Mouse (Mus musculus) frontal cortex, postnatal 25 days (tissue): ENCODE results near the gene Zbtb22.
A peak's percentile ranks its signal among the peaks of the same experiment; 100 is the strongest.

Source experiments
- DNase-seq, 2 experiments: peaks; one replicate each; pipeline ENCODE4 v3.0.0; 2022; ENCODE audit warnings: low spot score in 2 of 2

Gene Zbtb22

GRCm38 (mm10) chr17:33920282-33921097 lies 4.8 kb downstream of the Zbtb22 start:
- peak; percentile 67 to 70 for DNase-seq

GRCm38 (mm10) chr17:33921361-33921760 lies 5.7 kb downstream of the Zbtb22 start:
- DNase-seq, result no peak

DNA sequence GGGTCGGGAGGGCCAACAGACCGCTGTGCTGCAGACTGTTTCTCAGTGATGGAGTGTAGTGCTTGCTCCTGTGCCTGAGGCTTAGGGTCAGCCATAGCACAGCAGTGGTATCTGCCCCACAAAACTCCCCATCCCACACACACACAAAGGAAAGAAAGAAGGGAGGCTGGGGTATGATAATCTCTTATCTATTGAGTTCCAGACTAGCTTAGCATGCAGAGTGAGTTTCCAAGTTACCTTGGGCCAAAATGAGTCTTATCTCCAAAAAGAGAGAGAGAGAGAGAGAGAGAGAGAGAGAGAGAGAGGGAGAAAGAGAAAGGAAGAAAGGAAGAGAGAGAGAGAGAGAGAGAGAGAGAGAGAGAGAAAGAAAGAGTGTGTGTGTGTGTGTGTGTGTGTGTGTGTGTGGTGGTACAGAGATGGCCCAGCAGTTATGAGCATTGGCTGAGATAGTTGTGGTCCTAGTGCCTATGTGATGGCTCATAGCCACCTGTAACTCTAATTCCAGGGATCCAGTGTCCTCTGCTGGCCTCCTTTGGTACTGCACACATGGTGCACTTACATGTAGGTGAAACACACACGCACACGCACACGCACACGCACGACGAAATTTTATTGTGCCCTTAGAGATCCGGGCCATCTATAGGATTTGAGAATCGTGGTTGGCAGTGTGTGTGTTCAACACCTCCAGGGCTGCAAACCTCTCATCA lies 9.0 kb downstream of the Zbtb22 start:
- no peak for DNase-seq

DNA sequence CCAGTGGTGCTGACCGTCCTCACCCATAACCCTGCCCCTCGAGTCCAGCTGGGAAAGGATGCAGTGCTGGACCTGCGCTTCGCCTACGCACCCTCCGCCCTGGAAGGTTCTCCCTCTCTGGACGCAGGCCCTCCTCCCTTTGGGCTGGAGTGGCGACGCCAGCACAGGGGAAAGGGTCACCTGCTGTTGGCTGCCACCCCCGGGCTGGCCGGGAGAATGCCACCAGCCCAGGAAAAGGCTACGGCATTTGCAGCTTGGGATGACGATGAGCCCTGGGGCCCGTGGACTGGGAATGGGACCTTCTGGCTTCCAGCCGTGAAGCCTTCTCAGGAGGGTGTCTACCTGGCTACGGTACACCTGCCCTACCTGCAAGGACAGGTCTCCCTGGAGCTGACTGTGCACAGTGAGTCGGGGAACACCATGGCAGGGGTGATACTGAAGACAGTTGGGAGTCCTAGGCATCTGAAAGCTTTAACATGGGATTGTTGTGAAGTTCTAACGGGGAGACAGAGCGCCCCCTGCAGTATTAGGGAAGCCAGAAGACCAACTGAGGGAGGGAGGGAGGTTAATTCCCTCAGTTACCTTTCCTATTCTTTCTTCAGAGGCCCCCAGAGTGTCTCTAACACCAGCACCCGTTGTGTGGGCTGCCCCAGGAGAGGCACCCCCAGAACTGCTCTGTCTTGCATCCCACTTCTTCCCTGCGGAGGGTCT lies 9.9 kb downstream of the Zbtb22 start:
- no peak for DNase-seq

- DNase-seq, result no peak
These were observed 10.7 kb downstream of the Zbtb22 start for GRCm38 (mm10) chr17:33926207-33926932.

GRCm38 (mm10) chr17:33928251-33928947 lies 12.7 kb downstream of the Zbtb22 start:
- DNase-seq, result no peak

- peak; percentile 86 to 88 for DNase-seq
These were observed 13.9 kb downstream of the Zbtb22 start, which contains the start of gene Rgl2 for GRCm38 (mm10) chr17:33929371-33930279. TSS of gene Rgl2 (plus strand) at chr17:33929543.

DNA sequence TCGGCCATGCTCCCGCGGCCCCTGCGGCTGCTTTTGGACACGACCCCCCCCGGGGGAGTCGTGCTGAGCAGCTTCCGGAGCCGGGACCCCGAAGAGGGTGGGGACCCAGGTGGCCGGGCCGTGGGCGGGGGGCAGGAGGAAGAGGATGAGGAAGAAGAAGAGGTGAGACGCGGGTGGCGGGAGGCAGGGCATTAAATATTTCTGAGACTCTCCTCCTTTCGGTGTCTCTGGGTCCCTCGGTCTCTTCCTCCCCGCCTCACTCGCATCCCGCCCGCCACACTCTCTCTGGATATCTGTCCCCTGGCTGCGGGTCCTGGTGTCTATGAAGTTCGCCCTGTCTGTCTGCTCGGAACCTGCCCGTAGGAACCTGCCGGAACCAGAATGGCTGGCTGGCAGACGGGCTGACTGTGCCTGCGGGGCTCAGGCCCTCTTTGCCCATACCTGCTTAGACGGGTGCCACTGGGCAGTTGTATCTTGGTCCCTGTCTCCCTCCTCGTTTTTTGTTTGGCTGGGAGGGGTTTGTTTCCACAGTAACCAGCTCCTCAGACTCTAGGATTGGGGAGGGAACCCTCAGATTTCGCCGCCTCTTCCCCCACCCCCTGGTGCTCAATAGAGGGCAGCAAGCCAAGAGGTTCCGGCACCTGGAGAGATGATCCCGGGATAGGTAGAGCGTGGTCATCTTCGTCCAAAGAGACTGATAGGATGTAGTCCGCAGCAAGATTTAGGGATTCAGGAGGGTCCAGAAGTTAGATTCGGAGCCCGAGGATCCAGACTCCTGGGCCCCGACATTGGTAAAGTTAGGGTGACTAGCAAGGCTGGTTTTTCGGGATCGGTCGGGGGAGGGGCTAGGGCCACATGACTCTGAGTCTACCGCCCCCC lies 14.8 kb downstream of the Zbtb22 start:
- DNase-seq, result peak; percentile 54 to 57

GRCm38 (mm10) chr17:33931159-33931866 lies 15.6 kb downstream of the Zbtb22 start:
- no peak for DNase-seq

DNA sequence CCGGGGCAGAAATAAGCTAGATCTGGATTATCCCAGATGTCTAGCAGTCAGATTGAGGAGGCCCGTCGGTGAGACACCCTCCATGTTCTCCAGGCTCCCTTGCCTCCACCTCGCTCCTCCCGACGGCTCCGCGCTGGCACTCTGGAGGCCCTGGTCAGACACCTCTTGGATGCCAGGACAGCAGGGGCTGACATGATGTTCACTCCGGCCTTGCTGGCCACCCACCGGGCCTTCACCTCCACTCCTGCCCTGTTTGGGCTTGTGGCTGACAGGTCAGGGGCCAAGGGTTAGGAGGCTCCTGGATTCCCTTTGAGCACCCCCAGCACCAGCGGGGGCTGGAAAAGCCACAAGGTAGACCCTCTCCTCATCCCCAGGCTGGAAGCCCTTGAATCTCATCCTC lies 16.2 kb downstream of the Zbtb22 start:
- DNase-seq, result peak in 1 of 2 experiments; percentile 3

GRCm38 (mm10) chr17:33932448-33932847 lies 16.7 kb downstream of the Zbtb22 start:
- DNase-seq, result peak in 1 of 2 experiments; percentile 4

DNA sequence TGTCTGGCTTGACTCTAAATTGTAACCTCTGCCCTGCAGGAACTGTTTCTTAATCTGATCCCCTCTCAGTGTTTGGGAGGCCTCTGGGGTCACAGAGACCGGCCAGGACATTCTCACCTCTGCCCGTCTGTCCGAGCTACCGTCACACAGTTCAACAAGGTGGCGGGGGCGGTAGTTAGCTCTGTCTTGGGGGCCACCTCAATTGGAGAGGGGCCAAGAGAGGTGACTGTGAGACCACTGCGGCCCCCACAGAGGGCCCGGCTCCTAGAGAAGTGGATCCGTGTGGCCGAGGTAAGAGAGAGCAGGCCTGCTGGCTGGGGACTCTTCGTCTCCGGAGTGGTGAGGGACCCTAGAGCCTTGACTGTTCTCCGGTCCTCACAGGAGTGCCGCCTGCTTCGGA lies 17.3 kb downstream of the Zbtb22 start:
- DNase-seq, result no peak

- no peak for DNase-seq
These were observed 19.8 kb downstream of the Zbtb22 start for GRCm38 (mm10) chr17:33935422-33936055.

- no peak for DNase-seq
These were observed 21.3 kb downstream of the Zbtb22 start for GRCm38 (mm10) chr17:33936993-33937392.

- DNase-seq, result no peak
These were observed 23.1 kb downstream of the Zbtb22 start for GRCm38 (mm10) chr17:33938783-33939182.

GRCm38 (mm10) chr17:33940206-33940805 lies 24.6 kb downstream of the Zbtb22 start, which contains the start of the genes Pfdn6 and Wdr46:
TSS of gene Pfdn6 (minus strand) at chr17:33940343.
TSS of gene Wdr46 (plus strand) at chr17:33940660.
- DNase-seq, result peak; percentile 67 to 79

DNA sequence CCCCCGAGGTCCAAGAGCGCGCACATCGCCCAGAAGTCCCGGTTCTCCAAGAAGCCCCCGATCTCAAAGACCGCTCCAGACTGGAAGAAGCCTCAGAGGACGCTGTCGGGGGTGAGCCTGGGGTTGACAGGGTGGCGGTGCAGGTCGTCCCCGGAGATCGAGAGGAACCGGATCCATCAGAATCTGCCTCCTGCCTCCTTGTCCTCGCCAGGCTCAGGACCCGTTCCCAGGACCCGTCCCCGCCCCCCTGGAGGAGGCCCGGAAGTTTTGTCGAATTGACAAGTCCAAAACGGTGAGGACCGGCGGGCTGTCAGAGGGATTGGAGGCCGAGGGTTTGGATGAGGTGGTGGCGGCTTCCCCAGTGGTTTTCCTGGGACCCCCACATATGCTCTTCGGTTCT lies 25.3 kb downstream of the Zbtb22 start:
- no peak for DNase-seq
